Mouse (Mus musculus): ENCODE measurements around the gene Pigz. TPM values are rescaled to one million over a fixed set of nuclear protein-coding genes. Genes with fewer than 3 reads are reported as not detected.

The Pigz gene
- total RNA-seq (2021): 10 to 100 TPM; 20.3 to 23.5 TPM
- long read RNA-seq, experiment 1, transcript Pigz-201 (3 exons, 2,184 nt): major isoform, 7 of 14 reads
- long read RNA-seq, experiment 1, partial matches to known transcripts: 0 of 14 reads
- long read RNA-seq, experiment 1, other reads (novel, unspliced or antisense): 4 of 14 reads
- long read RNA-seq, experiment 2, transcript Pigz-201 (3 exons, 2,184 nt): major isoform, 6 of 24 reads
- long read RNA-seq, experiment 2, partial matches to known transcripts: 2 of 24 reads
- long read RNA-seq, experiment 2, other reads (novel, unspliced or antisense): 13 of 24 reads

DNA sequence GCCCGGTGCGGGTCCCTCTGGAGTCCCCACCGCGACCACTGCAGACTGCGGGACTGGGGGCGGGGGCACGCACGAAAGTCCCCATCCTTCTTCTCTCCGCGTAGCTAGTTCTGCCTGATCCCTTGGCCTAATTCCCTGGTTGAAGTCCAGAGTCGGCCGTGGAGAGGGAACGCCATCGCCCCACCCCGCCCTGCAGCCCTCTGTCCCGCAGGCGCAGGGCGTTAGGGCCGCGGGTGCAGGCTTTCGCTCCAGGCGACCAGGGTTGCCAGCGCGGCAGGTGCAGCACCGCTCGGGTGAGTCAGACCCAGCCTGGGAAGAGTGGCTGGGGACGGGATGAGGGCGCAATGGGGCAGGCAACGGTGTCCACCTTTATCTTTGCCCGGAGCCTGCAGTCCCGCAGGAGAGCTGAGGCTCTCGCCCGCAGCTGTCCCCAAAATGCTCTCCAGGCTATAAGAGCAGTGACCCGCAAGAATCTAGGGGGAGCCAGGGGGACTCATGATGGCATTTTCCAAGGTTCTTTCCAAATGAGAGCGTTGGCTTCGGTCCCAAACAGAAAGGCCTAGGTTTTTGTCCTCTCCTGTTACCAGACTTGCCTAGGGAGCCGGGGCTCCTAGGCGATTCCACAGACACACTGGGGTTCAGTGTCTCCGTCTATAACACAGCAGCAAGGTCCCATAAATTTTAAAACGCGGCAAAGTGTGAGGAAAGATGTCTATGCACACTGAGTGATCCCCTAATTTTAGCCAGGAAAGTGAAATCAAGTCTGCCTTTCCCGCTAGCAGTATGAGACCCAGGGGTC lies at the start of gene Pigz:
Gene Pigz, plus strand, starts transcription at position 101 of the 799 bp plus-strand sequence.
- DNase-seq (ENCODE audit: low spot score in 2 of 2): peak; percentile 55 to 63

DNA sequence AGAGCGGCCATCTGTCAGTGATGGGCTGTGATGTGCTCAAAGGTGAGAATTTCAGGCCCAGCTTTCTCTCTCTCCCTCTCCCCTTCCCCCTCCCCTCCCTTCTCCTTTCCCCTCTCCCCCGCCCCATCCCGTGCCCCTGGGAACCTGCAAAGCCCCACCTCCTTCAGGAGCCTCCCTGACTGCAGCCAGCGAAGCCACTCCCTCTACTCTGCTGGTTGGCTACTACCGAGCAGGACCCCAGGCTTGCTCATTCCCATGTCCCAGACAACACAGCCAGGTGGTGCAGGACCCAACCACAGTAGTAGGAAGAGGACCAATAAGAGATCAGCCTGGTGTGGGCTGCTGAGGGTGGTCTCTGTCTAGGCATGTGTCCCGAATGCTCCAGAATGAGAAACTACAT lies 49.7 kb upstream of the Pigz start:
- no peak for DNase-seq (ENCODE audit: low spot score in 2 of 2)

DNA sequence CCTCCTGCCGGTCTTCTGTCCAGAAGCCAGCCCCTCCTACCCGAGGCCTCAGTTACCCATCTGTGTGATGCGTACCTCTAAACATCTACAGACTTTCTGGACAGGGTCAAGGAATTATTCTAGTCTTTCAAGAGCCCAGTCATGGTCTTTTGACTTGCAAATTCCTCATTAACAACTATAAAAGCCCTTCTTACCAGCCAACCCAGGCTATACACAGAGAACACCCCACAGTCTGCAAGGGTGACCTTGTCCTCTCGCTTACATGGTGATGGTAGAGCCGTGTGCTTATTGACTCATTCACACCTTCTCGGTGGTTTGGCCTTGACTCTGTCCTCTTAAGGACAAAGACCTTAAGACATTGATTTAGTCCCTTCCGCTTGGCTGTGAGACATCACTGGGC lies 42.7 kb upstream of the Pigz start:
- DNase-seq (ENCODE audit: low spot score in 2 of 2): no peak

DNA sequence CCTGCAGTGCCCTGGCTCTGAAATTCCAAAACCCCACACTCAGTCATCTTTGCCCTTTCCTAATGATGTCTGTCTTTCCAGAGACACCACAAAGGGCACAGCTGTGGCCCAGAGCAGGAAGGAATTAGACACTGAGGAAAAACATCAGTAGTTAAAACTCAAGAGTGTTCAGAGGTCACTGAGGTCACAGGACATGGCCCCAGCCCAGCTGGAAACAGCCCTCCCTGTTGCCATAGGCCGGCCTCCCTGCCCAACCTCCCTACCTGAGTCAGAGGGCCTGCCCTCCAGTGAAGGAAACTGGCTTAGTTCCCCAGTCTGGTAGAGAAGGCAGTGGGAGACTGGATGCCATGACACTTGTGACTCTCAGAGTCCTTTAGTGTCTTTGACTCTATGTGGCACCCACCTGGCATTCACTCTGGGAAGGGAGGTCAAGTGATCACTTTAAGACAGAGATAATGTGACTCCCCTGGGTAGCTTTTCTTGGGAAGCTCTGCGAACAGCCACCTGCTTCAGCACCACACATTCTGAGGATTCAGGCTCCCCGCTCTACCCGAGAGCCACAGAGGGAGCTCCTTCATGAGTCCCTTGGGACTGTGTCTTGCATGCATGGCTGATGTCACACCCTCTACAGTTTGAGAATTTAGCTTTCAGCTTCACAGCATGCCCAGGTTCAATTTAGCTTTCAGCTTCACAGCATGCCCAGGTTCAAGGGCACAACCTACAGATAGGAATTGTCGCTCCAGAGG lies 40.1 kb upstream of the Pigz start:
- no peak for DNase-seq (ENCODE audit: low spot score in 2 of 2)

DNA sequence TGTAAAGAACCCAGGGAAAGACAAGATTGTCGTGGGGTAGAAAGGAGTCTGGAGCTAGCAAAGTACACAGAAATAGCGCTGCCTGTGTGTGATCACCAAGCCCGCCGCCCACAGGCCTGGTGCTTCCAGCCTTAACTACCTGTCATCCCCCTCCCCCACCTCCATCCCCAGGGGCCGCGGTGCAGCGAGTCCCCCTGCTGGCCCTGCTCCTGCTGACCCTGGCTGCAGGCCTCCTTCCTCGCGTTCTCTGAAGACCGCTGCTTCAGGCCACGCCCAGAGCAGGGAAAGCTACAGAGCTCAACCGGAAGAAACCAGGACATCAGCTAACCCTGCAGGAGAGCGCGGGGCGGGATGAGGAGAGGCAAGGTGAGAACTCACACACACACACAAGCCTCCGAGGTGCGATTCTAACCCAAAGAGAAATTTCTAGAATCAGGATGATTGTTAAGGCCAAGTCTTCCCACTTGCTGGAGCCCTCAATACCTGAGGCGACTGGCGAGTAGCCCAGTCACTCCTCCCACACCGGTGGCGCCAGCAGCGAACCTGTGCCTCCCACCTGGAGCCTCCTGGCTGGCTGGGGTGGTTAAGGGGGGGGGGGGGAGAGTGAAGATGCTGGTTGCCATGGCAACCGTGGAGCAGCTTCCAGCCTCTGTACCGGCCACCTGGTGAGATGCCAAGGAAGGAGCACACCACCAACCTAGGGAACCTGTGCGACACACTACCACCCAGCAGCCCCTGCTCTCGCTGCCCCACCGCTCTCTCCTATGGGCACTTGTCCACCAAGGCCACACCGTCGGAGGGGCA lies 36.5 kb upstream of the Pigz start:
- peak; percentile 74 to 82 for DNase-seq (ENCODE audit: low spot score in 2 of 2)

DNA sequence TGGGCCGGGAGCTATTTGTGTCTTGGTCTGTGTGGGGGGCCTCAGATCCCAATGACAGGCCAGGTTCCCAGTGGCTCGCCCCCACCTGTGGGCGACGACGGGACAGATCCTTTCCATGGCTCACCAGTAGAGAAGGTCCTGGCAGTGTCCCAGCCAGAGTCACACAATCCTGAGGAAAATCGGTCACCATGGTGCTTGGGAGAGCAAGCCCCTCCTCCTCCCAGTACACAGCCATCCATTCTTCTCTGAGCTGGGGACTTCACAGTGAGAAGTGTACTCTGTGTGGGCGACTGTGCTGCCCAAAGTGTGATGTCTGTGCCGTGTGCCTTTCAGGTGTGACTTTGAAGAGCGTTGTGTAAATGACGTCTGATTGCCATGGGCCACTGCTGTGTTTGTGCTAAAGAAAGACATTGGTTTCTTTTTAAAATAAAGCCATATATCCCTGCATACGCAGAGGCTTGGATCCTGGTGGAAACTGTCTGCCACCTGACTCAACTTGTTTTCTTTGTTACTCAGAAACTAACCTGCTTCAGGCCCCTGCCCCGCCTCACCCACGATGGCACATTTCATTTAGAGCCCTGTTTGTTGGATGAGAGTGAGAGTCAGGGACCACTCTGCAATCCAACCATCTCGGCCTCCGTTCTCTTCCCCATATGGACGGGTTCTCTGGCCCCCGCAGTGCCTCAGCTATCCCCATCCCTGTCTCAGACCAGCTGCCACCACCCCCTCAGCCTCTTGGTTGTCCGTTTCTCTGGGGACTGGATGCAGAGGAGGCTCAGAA lies 34.9 kb upstream of the Pigz start:
- peak; percentile 92 to 94 for DNase-seq (ENCODE audit: low spot score in 2 of 2)

DNA sequence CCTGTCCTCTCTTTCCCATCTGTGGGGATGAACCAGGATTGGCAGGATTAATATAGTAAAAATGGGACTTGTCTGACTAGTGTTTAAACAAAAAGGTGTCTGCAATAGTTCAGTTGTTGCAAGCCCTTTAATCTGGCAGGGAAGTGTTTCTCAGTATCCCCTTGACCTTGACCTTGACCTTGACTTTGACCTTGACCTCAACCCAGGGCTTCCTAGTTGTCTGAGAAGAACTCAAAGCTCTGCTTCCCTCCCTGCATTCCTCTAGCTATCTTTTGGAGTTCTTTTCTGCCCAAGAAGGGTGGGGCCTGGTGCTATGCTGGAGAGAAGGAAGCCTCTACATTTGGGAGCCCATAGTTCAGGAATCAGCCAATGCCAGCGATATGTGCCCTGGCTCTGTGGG lies 31.8 kb upstream of the Pigz start:
- no peak for DNase-seq (ENCODE audit: low spot score in 2 of 2)

DNA sequence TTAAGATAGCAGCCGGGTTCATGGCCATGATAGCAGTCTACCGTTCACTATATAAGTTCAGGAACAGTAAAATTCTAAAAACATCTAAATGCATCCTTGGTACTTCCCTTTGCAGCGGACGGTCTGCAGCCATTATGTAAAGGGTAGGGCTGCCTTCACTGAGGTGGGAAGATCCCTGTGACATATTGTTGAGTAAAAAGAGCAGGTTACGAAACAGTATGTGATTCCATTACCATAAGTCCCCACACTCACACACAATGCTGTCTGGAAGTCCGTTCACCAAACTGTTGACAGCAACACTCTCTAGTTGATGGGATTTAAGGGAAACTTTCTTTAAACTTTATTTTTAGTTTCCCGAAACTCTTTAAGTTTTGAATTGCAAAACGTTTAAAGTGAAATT lies 30.4 kb upstream of the Pigz start:
- no peak for DNase-seq (ENCODE audit: low spot score in 2 of 2)

DNA sequence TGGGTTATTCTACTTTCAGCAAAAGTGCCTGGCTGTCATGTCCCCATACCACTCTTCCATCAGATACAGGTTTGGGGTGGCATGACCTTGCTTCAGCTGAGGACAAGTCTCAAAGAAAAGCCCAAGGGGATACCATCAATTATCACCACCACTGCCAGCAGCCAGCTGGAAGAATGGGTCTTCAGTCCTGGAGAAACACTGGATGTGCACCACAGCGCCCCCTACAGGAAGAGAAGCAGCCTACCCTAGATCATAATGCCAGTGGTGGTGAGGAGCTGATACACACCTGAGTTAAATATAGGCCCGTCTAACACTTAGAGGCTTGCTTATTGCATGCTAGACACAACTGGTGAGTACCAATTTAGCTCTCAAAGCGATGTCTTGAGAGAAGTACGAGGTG lies 28.3 kb upstream of the Pigz start:
- DNase-seq (ENCODE audit: low spot score in 2 of 2): no peak

DNA sequence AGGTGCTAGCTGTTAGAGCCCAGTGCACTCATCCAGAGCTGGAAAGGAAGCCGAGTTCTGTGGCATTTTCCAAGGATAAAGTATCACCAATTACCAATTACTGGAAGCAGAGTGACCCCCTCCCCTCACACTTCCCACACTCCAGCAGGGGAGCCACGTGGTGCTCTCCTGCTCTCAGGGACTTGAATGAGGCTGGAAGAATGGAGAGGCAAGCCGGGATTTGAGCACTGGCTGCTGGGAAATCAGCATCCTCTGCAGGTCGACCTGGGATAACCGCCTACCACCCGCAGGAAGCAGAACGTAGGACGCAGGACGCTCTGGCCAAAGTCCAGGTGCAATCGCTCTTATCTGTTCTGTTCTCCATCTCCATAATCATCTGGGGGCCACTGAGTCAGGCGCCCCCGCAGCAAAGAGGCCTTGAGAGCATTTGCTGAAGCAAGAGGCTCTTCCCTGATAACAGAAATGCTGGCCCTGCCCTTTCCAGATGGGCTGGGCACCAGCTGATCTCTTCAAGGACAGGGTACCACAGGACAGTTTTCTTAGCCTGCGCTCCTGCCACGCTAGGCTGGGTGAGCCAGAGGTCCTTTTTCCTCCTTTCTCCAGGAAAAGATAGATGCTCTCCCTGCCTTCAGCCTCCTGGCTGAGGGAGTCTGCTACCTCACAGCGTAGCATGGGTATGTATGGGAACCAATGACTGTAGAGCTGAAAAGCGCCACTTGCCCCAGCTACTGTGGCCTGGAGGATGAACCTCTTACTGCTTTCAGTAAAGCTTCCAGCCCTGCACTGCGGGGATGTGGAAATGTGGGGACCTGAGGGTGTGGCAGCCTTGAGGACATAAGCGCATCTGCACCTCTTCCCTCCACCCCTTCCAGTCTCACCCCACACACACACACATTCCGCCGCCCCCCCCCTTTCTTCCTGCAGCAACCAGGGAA lies 27.5 kb upstream of the Pigz start:
- DNase-seq (ENCODE audit: low spot score in 2 of 2): peak in 1 of 2 experiments; percentile 38

DNA sequence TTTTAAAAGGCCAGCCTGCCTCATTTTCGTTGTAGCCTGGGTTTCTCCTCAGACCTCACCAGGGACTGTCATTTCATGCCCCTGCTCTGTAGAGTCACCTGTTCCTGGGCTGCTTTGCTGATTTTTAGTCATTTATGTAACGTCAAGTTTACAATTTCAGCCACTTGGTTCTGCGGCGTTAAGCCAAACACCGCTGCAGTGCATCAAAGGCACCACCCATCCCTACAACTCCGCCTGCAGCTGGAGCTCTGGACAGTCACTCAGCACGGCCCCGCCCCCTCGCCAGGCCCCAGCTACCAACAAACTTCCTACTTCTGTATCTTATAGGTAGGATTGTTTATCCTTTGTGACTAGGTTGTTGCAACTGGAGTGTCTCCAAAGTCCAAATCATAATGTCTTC lies 26.8 kb upstream of the Pigz start:
- peak in 1 of 2 experiments; percentile 36 for DNase-seq (ENCODE audit: low spot score in 2 of 2)

DNA sequence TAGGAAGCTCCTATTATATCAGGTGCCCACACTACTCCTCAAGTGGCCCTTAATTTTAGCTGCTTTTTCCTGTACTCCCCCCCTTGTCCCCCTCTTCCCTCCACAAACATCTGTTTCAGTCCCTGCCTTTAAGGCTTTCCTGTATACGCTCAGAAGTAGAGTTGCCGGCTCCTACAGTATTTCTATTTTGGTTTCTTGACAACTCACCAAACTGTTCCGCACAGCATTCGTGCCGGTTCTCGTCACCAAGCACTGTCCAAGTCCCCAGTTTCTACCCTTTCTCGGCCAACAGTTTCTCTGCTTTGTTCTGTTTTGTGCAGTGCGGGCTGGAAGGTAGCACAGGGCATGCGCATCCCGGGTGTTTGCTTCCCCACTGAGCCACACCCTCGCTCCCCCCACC lies 24.7 kb upstream of the Pigz start:
- DNase-seq (ENCODE audit: low spot score in 2 of 2): peak; percentile 55 to 72

DNA sequence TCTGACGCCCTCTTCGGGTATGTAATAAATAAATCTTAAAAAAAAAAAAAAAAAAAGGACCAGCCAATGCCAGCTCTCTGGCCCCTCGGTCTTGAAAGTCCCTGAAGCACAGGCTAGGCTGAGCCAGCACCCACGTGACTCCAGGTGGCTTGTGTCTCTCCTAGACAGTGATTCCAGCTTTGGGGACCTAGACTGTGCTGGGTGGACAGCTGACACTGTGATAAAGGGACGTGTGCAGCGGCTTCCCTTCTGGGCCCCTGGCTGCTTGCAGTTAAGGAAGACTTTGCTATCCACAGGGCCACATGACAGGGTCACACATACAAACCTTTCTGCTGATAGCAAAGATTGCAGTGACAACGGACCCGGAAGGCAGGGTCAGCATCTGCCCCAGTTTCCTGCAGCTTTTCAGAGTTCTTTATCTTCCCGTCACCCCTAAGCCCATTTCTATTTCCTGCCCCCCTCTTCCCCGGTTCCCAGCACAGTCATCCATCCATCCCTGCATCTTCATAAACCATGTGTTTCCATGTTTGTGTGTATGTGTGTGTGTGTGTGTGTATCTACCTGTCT lies 23.3 kb upstream of the Pigz start:
- DNase-seq (ENCODE audit: low spot score in 2 of 2): no peak

DNA sequence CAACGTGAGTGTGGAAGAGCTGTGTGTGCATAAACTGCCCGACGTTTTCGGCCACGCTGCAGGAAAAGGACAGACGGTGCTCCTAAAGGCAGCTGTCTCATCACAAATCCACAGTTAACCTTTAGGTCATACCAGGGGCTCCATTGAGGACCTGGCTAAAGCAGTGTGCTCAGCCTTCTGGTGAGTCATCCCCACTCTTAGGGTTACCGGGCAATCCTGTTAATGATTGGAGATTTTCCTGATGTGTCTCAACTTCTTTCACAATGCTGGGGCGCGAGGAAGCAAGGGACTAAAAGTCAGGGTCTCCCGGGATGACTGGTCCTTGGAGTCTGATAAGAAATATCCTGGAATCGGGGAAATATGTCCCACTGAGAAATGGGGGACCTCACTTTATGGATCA lies 15.9 kb upstream of the Pigz start:
- DNase-seq (ENCODE audit: low spot score in 2 of 2): no peak

DNA sequence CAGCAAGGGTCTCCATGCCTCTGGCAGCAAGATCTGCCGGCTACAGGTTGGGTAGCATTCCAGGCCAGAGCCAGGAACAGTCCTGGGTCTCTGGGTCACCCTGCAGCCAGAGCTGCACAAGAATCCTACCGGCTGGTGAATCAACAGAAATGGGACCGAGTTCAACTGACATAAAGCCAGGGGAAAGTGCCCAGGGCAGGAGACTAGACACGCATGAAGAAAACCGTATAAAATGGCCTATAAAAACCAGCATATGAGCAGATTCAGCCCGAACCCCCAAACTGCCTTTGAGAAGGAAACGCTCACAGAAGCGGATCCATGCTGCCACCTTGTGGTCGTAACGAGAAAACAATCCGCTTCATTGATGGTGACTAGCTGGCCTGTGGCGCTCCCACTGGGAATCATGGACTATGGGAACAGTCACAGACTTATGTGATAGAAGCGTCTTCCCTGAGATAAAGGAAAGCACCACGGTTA lies 15.4 kb upstream of the Pigz start:
- DNase-seq (ENCODE audit: low spot score in 2 of 2): peak; percentile 90

DNA sequence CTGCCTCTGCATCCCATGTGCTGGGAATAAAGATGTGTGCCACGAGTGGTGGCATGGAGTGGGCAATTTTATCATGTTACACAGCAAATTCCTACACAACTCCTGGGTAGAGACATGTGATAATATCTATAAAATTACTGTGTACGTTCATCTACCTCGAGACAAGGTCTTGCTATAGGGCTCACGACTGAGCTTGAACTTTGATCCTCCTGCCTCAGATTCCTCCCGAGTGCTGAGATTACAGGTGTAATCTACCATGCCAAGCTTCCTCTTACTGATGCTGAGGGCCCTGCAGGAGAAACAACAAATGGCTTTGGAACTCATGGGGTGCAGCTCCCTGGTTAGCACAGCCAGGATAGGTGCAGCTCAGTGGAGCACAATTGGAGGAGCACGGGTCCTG lies 9.3 kb upstream of the Pigz start:
- DNase-seq (ENCODE audit: low spot score in 2 of 2): no peak

DNA sequence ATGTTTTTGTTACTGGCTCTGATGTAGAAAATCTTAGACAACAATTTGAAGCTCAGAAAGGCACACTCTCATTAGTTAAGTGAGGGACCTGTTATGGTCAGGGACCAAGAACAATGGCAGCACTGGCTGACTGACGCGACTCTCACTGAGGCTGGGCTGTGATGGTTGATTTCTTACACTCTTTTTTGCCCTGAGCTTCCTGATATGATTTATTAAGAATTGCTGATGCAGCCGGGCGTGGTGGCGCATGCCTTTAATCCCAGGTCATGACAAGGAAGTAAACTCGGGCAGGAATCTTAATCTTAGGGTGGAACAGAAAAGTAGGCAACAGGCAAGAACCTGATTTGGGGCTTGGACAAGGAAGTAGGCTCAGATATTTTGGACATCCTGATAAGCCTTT lies 7.6 kb upstream of the Pigz start:
- no peak for DNase-seq (ENCODE audit: low spot score in 2 of 2)

DNA sequence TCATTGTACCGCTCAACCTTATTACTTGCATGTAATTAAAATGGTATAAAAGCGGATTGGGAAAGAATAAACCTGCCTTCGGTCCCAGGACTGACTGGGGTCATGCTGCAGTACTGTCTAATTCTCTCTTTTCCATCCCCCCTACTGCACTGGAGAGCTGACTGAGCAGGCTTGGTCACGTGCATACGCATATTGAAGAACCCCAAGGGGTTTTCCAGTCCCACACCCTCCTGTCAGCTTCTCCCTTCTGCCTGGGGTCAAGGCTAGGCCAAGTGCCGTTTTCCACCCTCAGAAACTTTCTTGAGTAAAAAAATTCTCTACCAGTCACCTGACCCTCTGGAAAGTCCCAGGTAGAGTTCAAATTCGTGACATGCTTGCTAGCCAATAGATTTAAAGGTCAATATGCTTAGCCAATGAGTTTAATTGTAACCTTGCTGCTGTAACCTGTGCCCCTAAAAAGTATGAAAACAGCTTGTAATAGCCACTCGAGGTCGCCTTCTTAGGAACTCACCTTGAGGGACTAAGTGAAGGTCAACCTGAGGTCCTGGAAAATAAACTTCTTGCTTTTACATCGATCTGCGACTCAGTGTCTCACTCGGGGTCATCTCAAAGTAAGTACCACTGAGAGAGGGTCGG lies 7.0 kb upstream of the Pigz start:
- no peak for DNase-seq (ENCODE audit: low spot score in 2 of 2)
